Mouse (Mus musculus) lung, postnatal 0 days (tissue): ENCODE measurements at regions not wholly inside any gene's neighbourhood (a gene's known extent, or its start where the extent isn't known, plus 50 kb on each side); places are given as distances from the start of the nearest gene placed in this dataset.

ENCODE experiments used
- ATAC-seq: fragments of 200-750 bp; cut with Nextera tagmentation; 2 replicates; pipeline ENCODE4 v1.8.0; 2017; ENCODE audit warnings: moderate library complexity
- DNase-seq: peaks from one replicate; pipeline ENCODE4 v3.0.0-alpha.2; 2016; ENCODE audit warnings: low spot score
- H3K27ac ChIP-seq: fragments of 300-500 bp; sonication (generic); 2 replicates; pipeline ENCODE4 v1.5.1; 2014; ENCODE audit warnings: antibody characterized with exemption, mild to moderate bottlenecking, low read length, mixed read lengths
- H3K27me3 ChIP-seq: fragments of 300-500 bp; sonication (generic); replicated peaks from 2 replicates; pipeline ENCODE4 v1.6.1; 2014; ENCODE audit warnings: low read length, mixed read lengths; ENCODE audit not compliant: insufficient read depth
- H3K36me3 ChIP-seq: fragments of 300-500 bp; sonication (generic); 2 replicates; pipeline ENCODE4 v1.6.1; 2014; ENCODE audit warnings: low read length, mixed read lengths; ENCODE audit not compliant: insufficient read depth
- H3K4me1 ChIP-seq: fragments of 300-500 bp; sonication (generic); 2 replicates; pipeline ENCODE4 v1.6.1; 2014; ENCODE audit warnings: antibody characterized with exemption, low read depth, low read length, mixed read lengths; ENCODE audit not compliant: insufficient read depth
- H3K4me2 ChIP-seq: fragments of 300-500 bp; sonication (generic); replicated peaks from 2 replicates; pipeline ENCODE4 v1.6.1; 2014; ENCODE audit warnings: low read depth, mild to moderate bottlenecking, low read length, moderate library complexity, mixed read lengths
- H3K4me3 ChIP-seq: fragments of 300-500 bp; sonication (generic); 2 replicates; pipeline ENCODE4 v1.5.1; 2014; ENCODE audit warnings: low read depth, low read length
- H3K9ac ChIP-seq: fragments of 300-500 bp; sonication (generic); replicated peaks from 2 replicates; pipeline ENCODE4 v1.6.1; 2014; ENCODE audit warnings: low read depth, mild to moderate bottlenecking
- H3K9me3 ChIP-seq: fragments of 300-500 bp; sonication (generic); 2 replicates; pipeline ENCODE4 v1.6.1; 2016; ENCODE audit warnings: low read length, mixed read lengths
- CTCF ChIP-seq: IDR thresholded peaks from 2 replicates; pipeline ENCODE4 v1.5.1; 2016; ENCODE audit warnings: antibody characterized with exemption, mild to moderate bottlenecking
- EP300 ChIP-seq: IDR thresholded peaks from 2 replicates; pipeline ENCODE4 v1.6.1; 2016; ENCODE audit warnings: antibody characterized with exemption, mild to moderate bottlenecking, control low read depth
- WGBS: fragments of 180-500 bp; shearing (Covaris S2); extraction: QIAGEN DNeasy Blood & Tissue Kit; methylation state at CpG from one replicate; pipeline ENCODE4 v1.1.7; 2014; 5-methylcytosine and 5-hydroxymethylcytosine counted together

DNA sequence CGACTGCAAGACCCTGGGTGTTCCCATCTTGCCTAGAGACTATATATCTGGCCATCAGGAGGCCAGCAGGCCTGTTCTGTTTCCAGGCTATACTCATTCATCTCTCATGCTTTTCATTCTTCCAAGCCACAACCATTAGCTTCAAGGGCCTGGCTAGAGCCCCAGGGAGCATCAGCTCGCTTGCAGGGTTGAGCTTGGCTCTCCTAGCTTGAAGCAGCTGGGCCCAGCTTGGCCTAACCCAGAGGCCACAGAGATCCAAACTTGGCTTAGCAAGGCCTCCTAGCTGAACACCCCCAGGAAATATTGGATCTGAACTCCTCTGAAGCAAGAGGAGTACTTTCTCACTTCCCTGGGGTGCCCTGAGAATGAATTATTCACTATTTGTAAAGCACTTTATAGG, 50.3 kb upstream of the 3425401B19Rik start:
- Histone ChIP-seq H3K27me3 (no peaks in the 10 kb centered on the region), H3K4me2 (no peak overlapping the region), H3K9me3 (no peaks in the 10 kb centered on the region), H3K27ac (no peak overlapping the region), H3K4me3 (no peak overlapping the region), H3K9ac (no peak overlapping the region), H3K4me1 (no peaks in the 10 kb centered on the region), H3K36me3 (no peaks in the 10 kb centered on the region)
- DNase-seq: peak; percentile 12
- 73% methylated on average over 2 of the region's 2 CpGs for WGBS
- TF ChIP-seq CTCF: no peak
- TF ChIP-seq EP300: no peak
- ATAC-seq: peak; percentile 48
